Mouse (Mus musculus): Measurements from ENCODE around the gene Myom1.

Myom1 gene

DNA sequence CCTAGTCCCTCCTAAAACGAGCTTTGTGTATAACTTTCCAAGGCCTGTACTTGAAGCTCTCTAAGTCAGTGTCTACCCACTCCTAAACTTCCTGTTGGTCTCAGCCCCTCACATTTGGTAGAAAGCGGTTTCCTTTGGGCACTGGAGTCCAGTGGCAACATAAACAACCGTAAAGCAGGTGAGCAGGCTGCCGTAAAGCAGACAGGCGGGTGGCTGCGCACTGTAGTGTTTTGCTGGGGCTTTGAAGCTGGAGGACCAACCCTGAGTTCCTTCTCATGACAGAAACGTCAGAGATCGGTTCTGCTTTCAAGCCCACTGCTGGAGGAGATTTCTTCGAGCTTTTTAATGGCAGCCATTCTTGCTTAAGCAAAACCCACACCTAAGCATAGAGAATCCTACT, 9.8 kb upstream of the Myom1 start:
- no peak for DNase-seq

DNA sequence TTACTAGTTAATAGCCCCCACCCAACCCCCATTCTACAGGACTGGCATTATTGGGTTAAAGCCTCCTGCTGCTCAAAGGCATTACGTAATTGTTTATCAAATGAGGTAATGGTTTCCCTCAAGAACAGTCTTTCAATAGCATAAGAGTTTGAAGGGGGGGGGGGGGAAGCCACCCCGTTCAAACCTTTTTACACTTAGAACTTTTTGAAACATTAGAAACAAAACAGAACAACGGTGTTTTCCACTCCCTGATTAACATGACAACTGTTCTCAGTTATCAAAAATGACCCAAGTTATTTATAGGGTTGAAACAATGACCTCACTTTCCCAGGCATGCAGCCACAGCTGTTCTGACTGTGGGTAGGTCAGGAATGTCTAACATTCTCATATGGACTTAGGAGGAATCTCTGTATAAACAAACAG, 9.0 kb upstream of the Myom1 start:
- DNase-seq = no peak

DNA sequence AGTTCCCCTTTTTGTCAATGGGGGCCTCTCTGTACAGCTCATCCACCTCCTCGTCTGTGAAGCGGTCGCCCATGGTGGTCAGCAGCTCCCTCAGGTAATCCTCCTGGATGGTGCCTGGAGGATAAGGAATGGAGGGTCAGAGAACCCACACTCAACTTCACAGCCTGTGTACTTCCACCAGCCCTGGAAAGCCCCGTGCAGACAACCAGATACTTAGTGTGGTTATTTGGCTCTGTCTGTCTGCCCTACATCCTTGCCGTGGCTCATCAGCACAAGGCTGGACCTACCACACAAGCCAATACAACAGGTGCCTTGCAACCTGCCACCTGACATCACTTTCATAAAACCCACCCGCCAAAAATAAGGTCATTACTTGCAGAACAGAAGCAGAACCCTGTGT, 7.8 kb upstream of the Myom1 start:
- DNase-seq = no peak

DNA sequence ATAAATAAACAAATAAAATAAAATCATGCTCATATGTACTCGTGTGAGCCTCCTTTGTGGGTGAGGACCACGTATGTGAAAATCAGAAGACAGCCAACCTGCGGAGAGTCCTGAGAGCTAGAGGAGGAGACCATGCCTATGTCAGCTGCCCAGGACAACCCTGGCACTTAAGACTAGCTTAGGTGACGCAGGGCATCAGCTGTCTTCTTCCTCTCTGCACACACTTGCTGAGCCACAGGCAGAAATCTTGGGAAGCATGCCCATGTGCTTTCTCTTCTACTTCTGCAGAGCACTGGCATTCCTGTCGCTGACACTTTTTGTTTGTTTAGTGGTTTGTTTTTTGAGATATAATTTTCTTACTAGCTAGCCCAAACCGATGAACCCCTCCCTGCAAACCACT, 6.9 kb upstream of the Myom1 start:
- no peak for DNase-seq

DNA sequence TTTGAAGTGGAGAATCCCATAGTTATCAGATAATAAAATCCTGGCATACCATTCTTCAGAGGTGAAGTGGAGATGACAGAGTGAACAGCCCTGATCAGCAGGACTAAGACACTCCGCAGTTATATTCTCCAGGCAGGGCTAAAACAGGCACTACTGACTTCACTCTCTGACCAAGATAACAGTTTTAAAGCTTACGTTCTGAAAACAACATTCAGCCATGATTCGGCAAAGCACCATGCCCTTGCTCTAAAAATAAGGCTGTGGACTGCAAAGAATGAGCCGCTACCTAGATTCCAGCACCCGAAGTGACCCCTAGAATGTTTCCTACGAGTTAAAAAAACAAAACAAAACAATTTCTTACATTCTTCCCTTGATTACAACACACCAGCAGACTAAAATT, 4.6 kb upstream of the Myom1 start:
- DNase-seq = no peak

DNA sequence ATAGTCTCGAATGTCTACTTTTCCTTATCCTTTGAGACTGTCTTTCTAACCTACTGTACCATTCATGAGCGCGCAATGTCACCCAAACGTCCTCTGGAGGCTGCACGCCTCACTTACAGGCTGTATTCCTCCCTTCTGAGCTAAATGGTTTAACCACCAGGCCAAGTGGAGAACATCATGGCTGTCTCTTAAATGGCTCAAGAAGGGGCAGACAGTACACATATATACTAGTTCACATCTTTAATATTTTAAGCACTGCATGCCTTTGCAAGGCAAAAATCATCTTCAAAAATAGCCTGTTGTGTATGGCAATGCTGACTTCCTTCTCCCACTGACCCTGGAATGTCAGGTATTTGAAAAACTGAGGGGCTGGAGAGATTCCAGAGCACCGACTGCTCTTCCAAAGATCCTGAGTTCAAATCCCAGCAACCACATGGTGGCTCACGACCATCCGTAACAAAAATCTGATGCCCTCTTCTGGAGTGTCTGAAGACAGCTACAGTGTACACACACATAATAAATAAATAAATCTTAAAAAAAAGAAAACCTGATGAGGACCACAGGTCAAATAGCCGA, 3.9 kb upstream of the Myom1 start:
- no peak for DNase-seq

DNA sequence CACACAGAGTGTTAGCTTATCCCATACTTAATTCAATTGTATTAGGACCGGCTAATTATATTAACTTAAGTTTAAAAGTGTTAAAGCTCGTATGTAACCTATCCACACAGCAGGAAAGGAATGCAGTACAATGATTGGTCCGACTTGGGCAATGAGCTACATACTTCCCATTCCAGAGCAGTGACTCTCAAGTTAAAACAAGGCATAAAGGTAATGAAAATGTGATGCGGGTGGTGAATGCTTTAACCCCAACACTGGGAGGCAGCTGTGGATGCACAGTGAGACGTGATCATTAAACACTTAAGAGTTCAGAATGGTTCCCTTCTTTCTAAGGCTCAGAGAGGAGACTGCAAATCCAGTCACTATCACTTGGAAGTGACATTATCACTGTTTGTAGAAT, 3.2 kb upstream of the Myom1 start:
- no peak for DNase-seq

DNA sequence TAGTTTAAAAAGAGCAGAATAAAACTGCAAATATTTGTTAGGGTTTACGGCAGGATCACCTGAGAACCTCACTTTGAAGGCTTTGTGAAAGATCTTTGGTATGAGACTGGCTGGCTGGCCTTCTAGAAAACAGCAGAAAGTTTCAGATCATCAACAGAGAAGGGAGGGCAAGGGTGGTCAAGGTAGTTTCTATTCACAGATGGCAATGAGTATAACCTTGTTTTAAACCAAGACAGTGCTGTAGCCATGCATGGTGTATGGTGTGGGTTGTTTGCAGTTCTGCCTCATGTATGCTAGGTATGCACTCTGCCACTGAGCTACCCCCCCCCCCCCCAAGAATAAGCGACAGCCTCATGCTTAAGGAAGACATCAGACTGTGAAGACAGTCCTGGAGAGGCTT, 2.2 kb upstream of the Myom1 start:
- no peak for DNase-seq

DNA sequence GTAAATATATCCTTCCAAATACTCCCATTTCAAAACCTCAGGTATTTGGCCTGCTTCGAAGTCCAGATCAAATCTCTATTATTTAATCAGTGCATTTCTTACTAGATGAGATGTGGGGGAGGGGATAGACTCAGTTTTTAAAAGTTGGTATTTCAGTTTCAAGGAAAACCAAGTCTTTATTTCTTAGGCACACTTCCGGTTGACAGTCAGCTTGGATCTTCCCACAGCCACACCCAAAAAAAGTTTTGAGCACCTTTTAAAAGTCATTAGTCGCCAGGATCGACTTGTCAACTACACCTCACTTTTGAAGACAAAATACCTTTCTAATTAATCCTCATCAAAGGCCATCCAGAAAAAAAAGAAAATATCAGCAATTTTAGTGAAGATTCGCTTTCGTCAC, 1.4 kb upstream of the Myom1 start:
- no peak for DNase-seq

DNA sequence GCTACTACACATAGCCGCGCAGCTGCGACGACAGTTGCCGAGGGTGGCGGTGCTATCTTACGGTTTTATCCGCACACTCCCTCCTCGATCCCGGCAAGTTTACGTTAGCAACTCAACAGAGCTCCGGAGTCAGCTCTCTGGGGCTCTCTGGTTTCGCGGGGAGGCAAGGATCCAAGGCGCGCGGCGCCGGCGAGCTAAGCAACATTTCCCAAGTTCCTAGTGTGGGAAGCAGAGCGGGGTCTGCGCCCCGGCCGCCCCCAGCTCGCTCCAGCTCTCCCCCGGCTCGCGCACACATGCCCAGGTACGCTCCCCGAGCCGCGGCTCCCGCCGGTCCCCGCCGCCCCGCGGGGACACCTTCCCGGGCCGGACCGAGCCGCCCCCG, 743 bp upstream of the Myom1 start:
- DNase-seq = no peak

DNA sequence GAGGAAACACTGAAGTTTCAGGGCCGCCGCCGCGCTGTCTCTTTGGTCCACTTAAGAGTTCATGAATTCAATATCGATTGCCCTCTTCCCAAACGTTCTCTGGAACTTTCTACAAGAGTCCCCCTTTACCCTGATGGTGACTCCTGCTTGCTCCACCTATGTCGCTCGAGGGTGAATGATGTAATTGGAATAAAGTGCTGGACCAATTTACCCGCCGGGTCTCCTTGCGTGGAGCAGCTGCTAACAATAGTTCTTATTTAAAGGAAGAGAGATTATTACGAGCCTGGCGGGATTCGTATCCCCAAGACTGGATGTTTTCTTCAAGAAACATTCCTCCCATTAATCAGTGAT, 286 bp downstream of the Myom1 start, which contains the start of gene Myl12a:
Gene Myl12a, minus strand, starts transcription at position 135 of the 351 bp plus-strand sequence.
- no peak for DNase-seq

DNA sequence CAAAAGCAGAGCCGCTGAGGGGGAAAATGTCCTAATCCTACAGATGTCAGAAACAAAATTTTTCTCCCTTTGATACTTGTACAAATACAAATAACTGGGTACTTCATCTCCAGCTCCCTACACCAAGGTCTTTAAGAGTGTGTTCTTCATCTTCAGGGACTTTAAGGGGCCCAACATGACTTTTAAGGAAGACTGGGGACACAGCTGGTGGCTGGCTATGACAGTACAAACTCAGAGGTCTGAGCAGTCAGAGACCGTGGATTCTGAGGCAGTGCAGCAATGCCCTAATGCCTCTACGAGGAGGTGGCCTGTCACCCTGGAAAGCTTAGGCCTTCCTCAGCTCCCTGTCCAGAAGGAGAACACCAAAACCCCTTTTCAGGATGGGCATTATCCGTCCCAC, 679 bp downstream of the Myom1 start:
- no peak for DNase-seq

DNA sequence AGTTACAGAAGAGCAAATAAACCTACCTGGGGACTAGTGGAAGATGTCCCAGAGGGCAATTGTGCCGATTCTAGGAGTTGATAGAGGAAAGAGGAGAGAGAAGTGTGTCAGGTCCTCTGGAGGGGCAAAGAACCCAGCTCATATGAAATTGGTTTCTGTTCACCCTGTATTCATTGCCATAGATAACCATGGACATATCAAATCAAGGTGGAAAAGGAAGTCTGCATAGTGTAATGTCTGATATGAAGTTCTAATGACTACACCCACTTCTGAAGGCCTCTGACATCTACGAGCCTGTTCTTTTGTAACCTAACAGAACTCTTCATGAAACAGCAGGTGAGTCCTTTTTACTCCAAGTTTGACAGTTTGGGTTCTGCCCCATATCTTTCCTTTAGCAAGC, 1.3 kb downstream of the Myom1 start:
- no peak for DNase-seq

DNA sequence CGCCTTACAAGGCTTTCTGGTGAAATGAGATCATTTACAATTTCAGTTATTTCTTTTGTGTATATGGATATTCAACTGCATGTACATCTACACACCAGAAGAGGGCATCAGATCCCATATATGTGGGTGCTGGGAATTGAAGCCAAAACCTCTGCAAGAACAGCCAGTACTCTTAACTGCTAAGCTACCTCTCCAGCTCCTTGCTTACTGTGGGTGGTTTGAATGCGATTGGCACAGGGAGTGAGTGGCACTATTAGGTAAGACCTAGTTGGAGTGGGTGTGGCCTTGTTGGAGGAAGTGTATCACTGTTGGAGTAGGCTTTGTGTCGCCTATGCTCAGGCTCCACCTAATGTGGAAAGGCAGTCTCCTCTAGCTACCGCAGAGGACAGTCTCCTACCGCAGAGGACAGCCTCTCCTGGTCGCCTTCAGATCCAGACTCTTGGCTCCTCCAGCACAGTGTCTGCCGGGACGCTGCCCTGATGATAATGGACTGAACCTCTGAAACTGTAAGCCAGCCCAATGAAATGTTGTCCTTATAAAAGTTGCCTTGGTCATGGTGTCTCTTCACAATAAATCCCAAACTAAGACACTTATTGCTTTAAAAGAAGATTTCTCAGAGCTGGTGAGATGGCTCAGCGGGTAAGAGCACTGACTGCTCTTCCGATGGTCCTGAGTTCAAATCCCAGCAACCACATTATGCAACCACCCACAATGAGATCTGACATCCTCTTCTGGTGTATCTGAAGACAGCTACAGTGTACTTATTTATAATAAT, 1.9 kb downstream of the Myom1 start:
- DNase-seq = no peak

DNA sequence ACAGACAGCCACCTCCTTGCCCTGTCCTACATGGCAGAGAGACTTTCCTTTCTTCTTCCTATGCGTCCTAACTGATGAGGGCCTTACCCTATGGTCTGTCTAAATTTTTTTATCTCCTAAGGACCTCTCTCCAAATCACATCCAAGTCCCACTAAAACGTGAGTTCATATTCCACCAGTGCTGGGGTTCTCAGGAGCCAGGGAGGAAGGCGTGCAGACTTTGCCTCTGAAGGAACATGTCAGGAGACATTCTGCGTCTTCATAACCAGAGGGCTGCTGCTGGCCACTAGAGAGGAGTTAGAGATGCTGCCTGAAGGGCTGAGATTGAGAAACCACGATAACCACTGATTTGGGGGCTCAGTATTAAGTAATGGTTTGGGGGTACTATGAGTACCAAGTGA, 4.5 kb downstream of the Myom1 start:
- no peak for DNase-seq

DNA sequence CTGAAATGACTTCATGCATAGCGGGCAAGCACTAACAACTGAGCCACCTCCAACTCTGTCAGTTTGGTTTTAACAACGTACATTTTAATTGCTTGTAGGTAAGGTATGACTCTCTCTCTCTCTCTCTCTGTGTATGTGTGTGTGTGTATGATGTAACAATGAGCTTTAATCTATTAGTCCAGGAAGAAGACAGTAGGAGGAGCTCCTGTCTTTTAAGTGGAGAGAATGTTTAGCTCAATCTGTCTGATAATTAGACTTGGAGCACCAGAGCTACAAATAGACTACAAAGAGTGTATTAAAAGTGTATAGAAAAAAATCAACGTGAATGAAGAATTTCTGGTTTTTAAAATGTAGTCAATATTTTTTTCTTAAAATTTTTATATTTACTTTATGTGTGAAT, 6.2 kb downstream of the Myom1 start:
- DNase-seq = no peak

DNA sequence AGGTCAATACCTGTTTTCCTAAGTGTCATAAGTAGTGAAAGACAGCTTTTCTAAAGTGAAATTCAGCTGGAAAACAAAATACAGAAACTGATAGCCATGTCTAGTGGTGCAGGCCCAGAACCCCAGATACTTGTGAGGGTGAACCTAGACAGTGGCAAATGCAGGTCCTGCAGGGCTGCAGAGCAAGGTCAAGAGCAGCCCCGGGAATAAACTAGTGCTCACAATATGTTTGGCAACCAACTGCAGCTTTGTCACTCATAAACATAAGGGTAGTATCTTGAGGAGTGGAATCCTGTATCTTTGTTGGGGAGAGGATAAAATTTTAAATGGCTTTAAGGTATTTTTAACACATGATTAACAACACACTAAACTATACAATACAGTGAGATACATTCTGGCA, 7.3 kb downstream of the Myom1 start:
- DNase-seq = no peak

DNA sequence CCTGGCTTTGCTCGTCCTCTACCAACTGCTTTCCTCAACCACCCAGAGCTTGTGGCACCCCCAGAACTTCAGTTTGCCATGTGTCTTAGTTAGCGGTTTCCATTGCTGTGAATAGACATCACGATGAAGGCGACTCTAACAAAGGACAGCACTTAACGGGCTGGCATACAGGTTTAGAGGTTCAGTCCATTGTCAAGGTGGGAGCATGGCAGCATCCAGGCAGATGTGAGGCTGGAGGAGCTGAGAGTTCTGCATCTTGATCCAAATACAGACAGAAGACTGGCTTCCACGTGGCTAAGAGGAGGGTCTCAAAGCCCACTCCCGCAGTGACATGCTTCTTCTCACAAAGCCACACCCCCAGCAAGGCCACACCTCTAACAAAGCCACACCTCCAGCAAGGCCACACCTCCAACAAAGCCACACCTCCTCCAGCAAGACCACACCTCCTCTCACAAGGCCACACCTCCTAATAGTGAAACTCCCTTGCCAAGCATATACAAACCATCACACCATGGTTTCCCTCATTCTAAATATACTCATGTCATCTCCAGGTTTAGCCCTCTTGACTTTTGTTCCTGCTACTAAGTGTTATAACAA, 8.3 kb downstream of the Myom1 start:
- DNase-seq = no peak

DNA sequence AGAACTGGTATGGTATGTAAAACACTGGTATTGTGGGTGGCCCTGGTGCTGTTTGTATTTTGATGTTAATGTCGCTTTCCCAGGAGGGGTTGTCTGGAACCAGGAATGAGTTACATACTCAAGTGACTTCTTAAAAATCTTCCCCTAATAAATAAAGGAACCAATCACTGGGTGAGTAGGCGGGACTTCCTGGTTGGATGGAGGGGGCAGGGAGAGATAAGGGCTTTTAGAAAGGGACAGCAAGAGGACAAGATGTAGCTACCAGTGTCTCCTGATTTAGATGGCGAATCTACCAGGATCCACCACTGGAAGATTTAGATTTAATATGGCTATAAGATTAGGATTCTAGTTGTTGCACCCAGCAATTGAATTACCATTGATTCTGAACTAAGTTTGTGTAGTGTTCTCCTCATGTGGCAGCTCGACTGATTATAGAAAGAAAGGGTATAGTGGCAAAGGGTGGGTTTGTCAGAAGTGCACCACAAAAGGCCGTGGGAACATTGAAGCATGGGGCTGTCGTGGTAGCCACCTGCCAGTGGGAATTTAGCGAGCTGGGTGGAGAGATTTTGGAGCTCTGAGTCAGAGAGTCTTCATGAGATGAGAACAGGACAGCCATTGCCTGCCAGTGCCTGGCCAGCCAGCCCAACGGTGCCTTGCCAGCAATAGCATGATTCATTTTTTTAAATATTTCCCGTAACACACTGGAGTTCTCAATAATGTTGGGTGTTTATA, 9.7 kb downstream of the Myom1 start:
- DNase-seq = no peak

DNA sequence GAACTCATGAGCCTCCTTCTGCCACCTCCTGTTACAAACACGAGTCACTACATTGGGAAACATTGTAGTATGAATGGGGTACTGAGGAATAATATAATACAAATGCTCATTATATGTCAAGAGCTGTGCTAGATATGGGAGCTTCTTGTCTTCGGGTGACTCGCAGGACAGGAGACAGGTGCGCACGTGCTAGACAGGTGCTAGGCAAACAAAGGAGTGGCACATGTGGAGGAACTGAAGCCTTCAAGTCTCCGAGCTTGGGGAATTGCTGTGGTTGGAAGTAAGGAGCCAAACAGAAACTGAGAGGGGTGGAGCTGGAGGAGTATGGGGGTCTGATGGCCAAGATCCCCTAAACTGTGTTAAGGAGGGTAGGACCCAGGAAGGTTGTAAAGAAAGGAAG, 10.7 kb downstream of the Myom1 start:
- DNase-seq = no peak

DNA sequence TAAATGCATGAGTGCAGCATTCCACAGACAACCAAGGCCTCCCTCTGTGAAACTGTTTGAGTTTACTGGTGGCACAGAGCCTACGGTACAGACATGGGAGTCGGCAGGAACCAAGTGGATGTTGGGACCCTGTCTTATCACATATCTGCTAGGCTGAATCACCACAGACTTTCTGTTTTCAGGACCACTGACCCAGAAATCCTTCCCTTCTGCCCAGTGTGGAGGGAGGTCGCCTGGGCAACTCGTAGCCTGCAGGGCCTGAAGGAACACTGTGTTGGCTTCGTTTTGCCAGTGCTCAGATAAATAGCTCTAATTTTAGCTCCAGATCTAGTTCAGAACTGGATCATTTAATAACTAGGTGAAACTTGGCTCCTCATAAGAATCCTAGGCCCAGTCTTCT, 12.5 kb downstream of the Myom1 start:
- no peak for DNase-seq

DNA sequence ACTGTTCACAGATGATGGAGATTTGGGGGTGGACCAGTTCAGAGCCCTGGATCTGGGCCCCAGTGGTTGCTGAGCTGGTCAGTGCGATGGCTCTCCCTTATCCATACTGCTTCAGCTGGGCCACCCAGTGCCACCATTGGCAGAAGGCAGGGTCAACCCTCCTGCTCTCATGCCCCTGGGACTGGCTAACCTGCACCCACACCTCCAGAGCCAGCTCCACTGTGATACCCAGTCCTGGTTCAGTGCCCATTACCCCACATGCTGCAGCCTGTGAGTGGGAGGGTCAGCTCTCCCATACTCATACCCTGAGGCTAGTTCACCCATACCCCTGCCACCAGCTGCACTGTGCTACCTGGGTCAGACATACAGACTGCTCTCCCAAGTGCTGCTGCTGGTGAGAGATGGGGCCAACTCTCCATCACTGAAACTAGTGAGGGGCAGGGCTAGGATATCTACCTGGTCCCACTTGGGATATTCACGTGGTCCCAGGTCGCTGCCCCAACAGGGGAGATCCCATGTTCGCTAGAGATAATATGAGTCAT, 15.1 kb downstream of the Myom1 start:
- no peak for DNase-seq

DNA sequence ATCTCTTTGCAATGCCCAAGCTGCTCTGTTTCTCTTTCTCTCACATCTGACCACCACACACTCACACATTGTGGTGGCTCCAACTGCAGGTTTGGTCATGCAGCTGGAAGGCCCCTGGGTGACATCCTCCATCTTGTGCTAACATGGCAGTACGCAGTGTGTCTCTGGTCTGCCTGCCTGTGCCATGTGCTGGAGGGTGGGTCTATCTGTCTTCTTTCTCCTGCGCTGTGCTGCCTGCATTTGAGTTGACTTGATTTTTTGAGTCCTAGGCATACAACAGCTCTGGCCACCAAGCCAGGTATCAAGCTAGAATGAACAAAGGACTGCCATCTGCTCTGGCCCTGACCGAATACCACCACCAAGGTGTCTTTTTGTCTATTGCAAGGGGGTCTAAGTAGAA, 15.7 kb downstream of the Myom1 start:
- no peak for DNase-seq
